Mouse (Mus musculus): Measurements from ENCODE around the gene Adh5. TPM values are rescaled to one million over a fixed set of nuclear protein-coding genes. Genes with fewer than 3 reads are reported as not detected.
A peak's percentile ranks its signal among the peaks of the same experiment; 100 is the strongest.

Gene Adh5
- polyA plus RNA-seq, 1 experiment from 2014 or later = 280 TPM

- DNase-seq (ENCODE audit: low spot score) (no peak), ATAC-seq (replicated peaks; ENCODE audit: low FRiP score, low read depth) (no peak)
- H3K4me1 ChIP-seq (replicated peaks; ENCODE audit: insufficient read depth, low read length) = no peaks in the 10 kb centered on the region
- H3K9me3 ChIP-seq (replicated peaks; ENCODE audit: low read length) = no peaks in the 10 kb centered on the region
- no peak overlapping the region for H3K4me2 ChIP-seq (ENCODE audit: low read length)
- no peak overlapping the region for H3K4me3 ChIP-seq (replicated peaks; ENCODE audit: low read depth, low read length)
- no peaks in the 10 kb centered on the region for H3K27me3 ChIP-seq (ENCODE audit: insufficient read depth, low read length)
- no peak overlapping the region for H3K9ac ChIP-seq (ENCODE audit: low read depth, low read length)
- H3K36me3 ChIP-seq (ENCODE audit: insufficient read depth, low read length) = peaks cover 56% of the 10 kb centered on the region
- no peak for TF ChIP-seq CTCF (IDR thresholded peaks at IDR 0.05; ENCODE audit: low read depth)
- H3K27ac ChIP-seq = no peak overlapping the region
- 82% methylated on average over 10 of the region's 10 CpGs for WGBS
Measured at GRCm38 (mm10) chr3:138452169-138452568, 9.3 kb downstream of the Adh5 start.

- peaks cover 50% of the 10 kb centered on the region for H3K36me3 ChIP-seq (ENCODE audit: insufficient read depth, low read length)
- H3K4me2 ChIP-seq (ENCODE audit: low read length) = no peak overlapping the region
- H3K9ac ChIP-seq (ENCODE audit: low read depth, low read length) = no peak overlapping the region
- H3K27me3 ChIP-seq (ENCODE audit: insufficient read depth, low read length) = no peaks in the 10 kb centered on the region
- no peak for TF ChIP-seq CTCF (IDR thresholded peaks at IDR 0.05; ENCODE audit: low read depth)
- DNase-seq (ENCODE audit: low spot score) = no peak
- H3K9me3 ChIP-seq (replicated peaks; ENCODE audit: low read length) = no peaks in the 10 kb centered on the region
- no peak for ATAC-seq (replicated peaks; ENCODE audit: low FRiP score, low read depth)
- no peak overlapping the region for H3K4me3 ChIP-seq (replicated peaks; ENCODE audit: low read depth, low read length)
- no peak overlapping the region for H3K27ac ChIP-seq
- WGBS = 91% methylated on average over 1 of the region's 1 CpGs
- H3K4me1 ChIP-seq (replicated peaks; ENCODE audit: insufficient read depth, low read length) = no peaks in the 10 kb centered on the region
Measured at GRCm38 (mm10) chr3:138454234-138454633, 11.3 kb downstream of the Adh5 start.

- DNase-seq (ENCODE audit: low spot score) (no peak), ATAC-seq (replicated peaks; ENCODE audit: low FRiP score, low read depth) (no peak)
- Histone ChIP-seq H3K4me2 (ENCODE audit: low read length) (no peak overlapping the region), H3K9ac (ENCODE audit: low read depth, low read length) (no peak overlapping the region), H3K27me3 (ENCODE audit: insufficient read depth, low read length) (no peaks in the 10 kb centered on the region), H3K9me3 (replicated peaks; ENCODE audit: low read length) (no peaks in the 10 kb centered on the region), H3K4me1 (replicated peaks; ENCODE audit: insufficient read depth, low read length) (no peaks in the 10 kb centered on the region), H3K27ac (no peak overlapping the region), H3K4me3 (replicated peaks; ENCODE audit: low read depth, low read length) (no peak overlapping the region), H3K36me3 (ENCODE audit: insufficient read depth, low read length) (peaks cover 49% of the 10 kb centered on the region)
- no peak for TF ChIP-seq CTCF (IDR thresholded peaks at IDR 0.05; ENCODE audit: low read depth)
- 87% methylated on average over 13 of the region's 13 CpGs for WGBS
Measured at GRCm38 (mm10) chr3:138454711-138455435, 12.0 kb downstream of the Adh5 start.

GRCm38 (mm10) chr3:138458441-138458840 lies 15.5 kb downstream of the Adh5 start:
- H3K4me2 ChIP-seq (ENCODE audit: low read length) = no peak overlapping the region

GRCm38 (mm10) chr3:138460260-138460659 lies 17.4 kb downstream of the Adh5 start:
- Histone ChIP-seq H3K9me3 (replicated peaks; ENCODE audit: low read length) (no peaks in the 10 kb centered on the region), H3K9ac (ENCODE audit: low read depth, low read length) (no peak overlapping the region), H3K27ac (no peak overlapping the region), H3K4me2 (ENCODE audit: low read length) (no peak overlapping the region), H3K27me3 (ENCODE audit: insufficient read depth, low read length) (no peaks in the 10 kb centered on the region), H3K4me3 (replicated peaks; ENCODE audit: low read depth, low read length) (no peak overlapping the region), H3K4me1 (replicated peaks; ENCODE audit: insufficient read depth, low read length) (no peaks in the 10 kb centered on the region), H3K36me3 (ENCODE audit: insufficient read depth, low read length) (peaks cover 39% of the 10 kb centered on the region; the same call in 1 of the 2 replicates)
- DNase-seq (ENCODE audit: low spot score) = no peak
- no peak for ATAC-seq (replicated peaks; ENCODE audit: low FRiP score, low read depth)
- peak; percentile 49; the same call in 1 of the 2 replicates for TF ChIP-seq CTCF (IDR thresholded peaks at IDR 0.05; ENCODE audit: low read depth)
- WGBS = 76% methylated on average over 13 of the region's 13 CpGs

More at GRCm38 (mm10) chr3:138458441-138458840, 15.5 kb downstream of the Adh5 start:
- Histone ChIP-seq H3K36me3 (ENCODE audit: insufficient read depth, low read length) (peaks cover 43% of the 10 kb centered on the region), H3K4me1 (replicated peaks; ENCODE audit: insufficient read depth, low read length) (no peaks in the 10 kb centered on the region), H3K9me3 (replicated peaks; ENCODE audit: low read length) (no peaks in the 10 kb centered on the region), H3K4me3 (replicated peaks; ENCODE audit: low read depth, low read length) (no peak overlapping the region), H3K27ac (no peak overlapping the region), H3K27me3 (ENCODE audit: insufficient read depth, low read length) (no peaks in the 10 kb centered on the region), H3K9ac (ENCODE audit: low read depth, low read length) (no peak overlapping the region)
- no peak for TF ChIP-seq CTCF (IDR thresholded peaks at IDR 0.05; ENCODE audit: low read depth)
- WGBS = 98% methylated on average over 3 of the region's 3 CpGs
- no peak for ATAC-seq (replicated peaks; ENCODE audit: low FRiP score, low read depth)
- no peak for DNase-seq (ENCODE audit: low spot score)

GRCm38 (mm10) chr3:138461832-138462231 lies 18.9 kb downstream of the Adh5 start:
- no peak for ATAC-seq (replicated peaks; ENCODE audit: low FRiP score, low read depth)
- no peak overlapping the region for H3K4me3 ChIP-seq (replicated peaks; ENCODE audit: low read depth, low read length)
- no peak for DNase-seq (ENCODE audit: low spot score)
- H3K4me2 ChIP-seq (ENCODE audit: low read length) = no peak overlapping the region
- H3K36me3 ChIP-seq (ENCODE audit: insufficient read depth, low read length) = peaks cover 42% of the 10 kb centered on the region
- no peaks in the 10 kb centered on the region for H3K4me1 ChIP-seq (replicated peaks; ENCODE audit: insufficient read depth, low read length)
- H3K9ac ChIP-seq (ENCODE audit: low read depth, low read length) = no peak overlapping the region
- 88% methylated on average over 3 of the region's 3 CpGs for WGBS
- H3K27me3 ChIP-seq (ENCODE audit: insufficient read depth, low read length) = no peaks in the 10 kb centered on the region
- no peak for TF ChIP-seq CTCF (IDR thresholded peaks at IDR 0.05; ENCODE audit: low read depth)
- H3K9me3 ChIP-seq (replicated peaks; ENCODE audit: low read length) = no peaks in the 10 kb centered on the region
- no peak overlapping the region for H3K27ac ChIP-seq
